Mouse (Mus musculus) CH12.LX (cell line): ENCODE data around the gene Sipa1l3. TPM values are rescaled to one million over a fixed set of nuclear protein-coding genes. Genes with fewer than 3 reads are reported as not detected.

ENCODE experiments used
- DNase-seq: peaks from one replicate; pipeline ENCODE4 v3.0.0-alpha.2; 2013; ENCODE audit errors: extremely low read depth
- H3K27ac ChIP-seq: 2 replicates; pipeline ENCODE4 v1.5.1; 2012; ENCODE audit warnings: low read depth, mild to moderate bottlenecking, control low read depth, moderate library complexity; ENCODE audit not compliant: insufficient read depth
- H3K27me3 ChIP-seq: replicated peaks from 2 replicates; pipeline ENCODE3; 2012; ENCODE audit warnings: inconsistent platforms
- H3K36me3 ChIP-seq, 2 experiments: replicated peaks in 1 of 2; 2 replicates each; pipeline versions ENCODE3 to v1.6.1; 2012; ENCODE audit warnings: inconsistent platforms in 1 of 2, low read length in 1 of 2, mild to moderate bottlenecking in 1 of 2, mixed read lengths in 1 of 2, moderate library complexity in 1 of 2; ENCODE audit not compliant: control insufficient read depth in 1 of 2, insufficient read depth in 1 of 2
- H3K4me1 ChIP-seq, 2 experiments: 2 replicates each; pipeline ENCODE4 v1.6.1; 2012; ENCODE audit warnings: inconsistent platforms in 1 of 2, moderate library complexity in 1 of 2; ENCODE audit not compliant: insufficient read depth in 2 of 2, control insufficient read depth in 1 of 2
- H3K4me2 ChIP-seq: 2 replicates; pipeline ENCODE4 v1.6.1; 2012; ENCODE audit warnings: low read depth, mild to moderate bottlenecking, control low read depth; ENCODE audit not compliant: poor library complexity, insufficient read depth, severe bottlenecking
- H3K4me3 ChIP-seq, 3 experiments: fragments of 150-350 bp in 1 of 3; sonication (generic) in 1 of 3; replicated peaks in 1 of 3; 2 replicates each; pipeline versions ENCODE3 to v1.5.1; 2011 to 2012; ENCODE audit warnings: low read depth in 2 of 3, low read length in 2 of 3, mild to moderate bottlenecking in 2 of 3, moderate library complexity in 2 of 3, control low read depth in 1 of 3, improper control_type of control experiment in 1 of 3, inconsistent platforms in 1 of 3, mixed read lengths in 1 of 3; ENCODE audit not compliant: poor library complexity in 1 of 3
- H3K79me2 ChIP-seq: replicated peaks from 2 replicates; pipeline ENCODE4 v1.6.1; 2012; ENCODE audit warnings: mild to moderate bottlenecking, moderate library complexity; ENCODE audit not compliant: control insufficient read depth, poor library complexity, insufficient read depth, severe bottlenecking; ENCODE audit errors: extremely low read depth
- H3K9ac ChIP-seq: 2 replicates; pipeline ENCODE4 v1.6.1; 2012; ENCODE audit warnings: low read depth, mild to moderate bottlenecking, control low read depth, moderate library complexity; ENCODE audit not compliant: insufficient read depth
- H3K9me3 ChIP-seq: replicated peaks from 2 replicates; pipeline ENCODE3; 2012; ENCODE audit warnings: low read length, inconsistent platforms, mixed read lengths
- BHLHE40 ChIP-seq: IDR thresholded peaks from 2 replicates; pipeline ENCODE4 v1.6.1; 2011; ENCODE audit warnings: mild to moderate bottlenecking, low read depth, low read length, improper control_type of control experiment
- CHD1 ChIP-seq: IDR thresholded peaks from 2 replicates; pipeline ENCODE4 v1.6.1; 2012; ENCODE audit warnings: low read depth, low read length, improper control_type of control experiment, inconsistent platforms
- CTCF ChIP-seq, 2 experiments: IDR thresholded peaks in 1 of 2; conservative IDR thresholded peaks in 1 of 2; 2 replicates each; pipeline ENCODE4 v1.5.1; 2011 to 2012; ENCODE audit warnings: low read depth in 2 of 2, low read length in 2 of 2, improper control_type of control experiment in 1 of 2, inconsistent platforms in 1 of 2, mild to moderate bottlenecking in 1 of 2, moderate library complexity in 1 of 2
- E2F4 ChIP-seq: IDR thresholded peaks from 2 replicates; pipeline ENCODE4 v1.6.1; 2011; ENCODE audit warnings: low read depth, low read length, improper control_type of control experiment; ENCODE audit not compliant: insufficient replicate concordance
- EP300 ChIP-seq: IDR thresholded peaks from 2 replicates; pipeline ENCODE4 v1.6.1; 2011; ENCODE audit warnings: low read length, improper control_type of control experiment
- ETS1 ChIP-seq: conservative IDR thresholded peaks from 2 replicates; pipeline ENCODE4 v1.6.1; 2012; ENCODE audit warnings: low read depth, mild to moderate bottlenecking, inconsistent platforms, low read length, improper control_type of control experiment, moderate library complexity
- GABPA ChIP-seq: IDR thresholded peaks from 2 replicates; pipeline ENCODE4 v1.6.1; 2012; ENCODE audit warnings: low read depth, low read length, improper control_type of control experiment, inconsistent platforms; ENCODE audit not compliant: insufficient replicate concordance
- HCFC1 ChIP-seq: IDR thresholded peaks from 2 replicates; pipeline ENCODE4 v1.6.1; 2012; ENCODE audit warnings: low read depth, mild to moderate bottlenecking, inconsistent platforms, low read length, improper control_type of control experiment
- IRF4 ChIP-seq: IDR thresholded peaks from 2 replicates; pipeline ENCODE4 v1.6.1; 2014; ENCODE audit warnings: low read depth, mild to moderate bottlenecking, inconsistent platforms, low read length, improper control_type of control experiment
- JUN ChIP-seq: IDR thresholded peaks from 2 replicates; pipeline ENCODE4 v1.6.1; 2011; ENCODE audit warnings: low read depth, mild to moderate bottlenecking, low read length, improper control_type of control experiment, moderate library complexity; ENCODE audit not compliant: insufficient read depth
- KAT2A ChIP-seq: IDR thresholded peaks from 2 replicates; pipeline ENCODE4 v1.6.1; 2012; ENCODE audit warnings: low read length, improper control_type of control experiment, inconsistent platforms; ENCODE audit not compliant: insufficient replicate concordance
- MAFK ChIP-seq: IDR thresholded peaks from 2 replicates; pipeline ENCODE4 v1.6.1; 2011; ENCODE audit warnings: low read length, improper control_type of control experiment; ENCODE audit not compliant: insufficient replicate concordance
- MAX ChIP-seq: IDR thresholded peaks from 2 replicates; pipeline ENCODE4 v1.6.1; 2011; ENCODE audit warnings: low read length, improper control_type of control experiment
- MEF2A ChIP-seq: IDR thresholded peaks from 2 replicates; pipeline ENCODE4 v1.6.1; 2014; ENCODE audit warnings: low read depth, mild to moderate bottlenecking, inconsistent platforms, low read length, improper control_type of control experiment, borderline replicate concordance
- NELFE ChIP-seq: IDR thresholded peaks from 2 replicates; pipeline ENCODE4 v1.6.1; 2011; ENCODE audit warnings: low read depth, low read length, improper control_type of control experiment
- NRF1 ChIP-seq: IDR thresholded peaks from 2 replicates; pipeline ENCODE4 v1.6.1; 2014; ENCODE audit warnings: low read depth, mild to moderate bottlenecking, inconsistent platforms, low read length, improper control_type of control experiment, moderate library complexity
- PAX5 ChIP-seq: IDR thresholded peaks from 2 replicates; pipeline ENCODE4 v1.6.1; 2012; ENCODE audit warnings: low read length, inconsistent platforms, mixed read lengths
- POLR2AphosphoS2 ChIP-seq: IDR thresholded peaks from 2 replicates; pipeline ENCODE4 v1.6.1; 2011; ENCODE audit warnings: low read depth, low read length, improper control_type of control experiment
- RAD21 ChIP-seq: IDR thresholded peaks from 2 replicates; pipeline ENCODE4 v1.6.1; 2011; ENCODE audit warnings: low read depth, mild to moderate bottlenecking, low read length, improper control_type of control experiment, moderate library complexity
- RCOR1 ChIP-seq: conservative IDR thresholded peaks from 2 replicates; pipeline ENCODE4 v1.6.1; 2012; ENCODE audit warnings: low read depth, mild to moderate bottlenecking, inconsistent platforms, low read length, improper control_type of control experiment
- SIN3A ChIP-seq: IDR thresholded peaks from 2 replicates; pipeline ENCODE4 v1.6.1; 2012; ENCODE audit warnings: low read length, improper control_type of control experiment, inconsistent platforms
- SMC3 ChIP-seq: IDR thresholded peaks from 2 replicates; pipeline ENCODE4 v1.6.1; 2011; ENCODE audit warnings: low read depth, low read length, improper control_type of control experiment
- TBP ChIP-seq: conservative IDR thresholded peaks from 2 replicates; pipeline ENCODE4 v1.6.1; 2011; ENCODE audit warnings: low read depth, low read length, improper control_type of control experiment
- TCF12 ChIP-seq: IDR thresholded peaks from 2 replicates; pipeline ENCODE4 v1.6.1; 2014; ENCODE audit warnings: low read depth, mild to moderate bottlenecking, inconsistent platforms, low read length, improper control_type of control experiment
- USF1 ChIP-seq: IDR thresholded peaks from 2 replicates; pipeline ENCODE4 v1.6.1; 2014; ENCODE audit warnings: low read depth, mild to moderate bottlenecking, inconsistent platforms, low read length, improper control_type of control experiment
- ZC3H11A ChIP-seq: IDR thresholded peaks from 2 replicates; pipeline ENCODE4 v1.6.1; 2012; ENCODE audit warnings: low read depth, mild to moderate bottlenecking, inconsistent platforms, low read length, improper control_type of control experiment
- ZKSCAN1 ChIP-seq: IDR thresholded peaks from 2 replicates; pipeline ENCODE4 v1.6.1; 2012; ENCODE audit warnings: low read depth, inconsistent platforms, low read length, improper control_type of control experiment, borderline replicate concordance
- ZNF384 ChIP-seq: IDR thresholded peaks from 2 replicates; pipeline ENCODE4 v1.6.1; 2012; ENCODE audit warnings: low read depth, low read length, improper control_type of control experiment, inconsistent platforms
- dilution Hi-C: fragments of 300-500 bp; cut with MboI; formaldehyde crosslinking; loops from 2 replicates; pipeline ENCODE4 v1.14.3; 2020; ENCODE audit warnings: low sequenced_read_pairs; ENCODE audit not compliant: extremely low pct_unique_long_range_greater_than_20kb, extremely low pct_ligation_motif_present
- in situ Hi-C: fragments of 300-500 bp; cut with MboI; formaldehyde crosslinking; loops from 3 replicates; pipeline ENCODE4 v1.14.3; 2019; ENCODE audit warnings: low sequenced_read_pairs, low pct_ligation_motif_present, low pct_unique_long_range_greater_than_20kb, mixed read lengths
- polyA plus RNA-seq: library from polyadenylated mRNA; unstranded; fragments of >175 nt; gene quantifications from 2 replicates; pipeline ENCODE4 v1.2.1, GENCODE M21; 2012; ENCODE audit warnings: low read depth; ENCODE audit not compliant: insufficient read length
- total RNA-seq, 2 experiments: library from RNA; depleted of rRNA; stranded (reverse); fragments of 300-350 nt in 1 of 2; fragments of >200 nt in 1 of 2; gene quantifications; 2 replicates each; pipeline ENCODE4 v1.2.3; 2012 to 2014

Gene Sipa1l3
- total and polyA plus RNA-seq, 3 experiments: 1.6 to 8.8 (median 5.9) TPM

- Histone ChIP-seq H3K36me3 (peaks cover 10 to 60% of the 10 kb centered on the region in 2 experiments), H3K27ac (no peak overlapping the region), H3K4me1 (peaks cover 4 to 19% of the 10 kb centered on the region in 2 experiments; a peak in 3 of 4 replicates), H3K9ac (no peak overlapping the region), H3K4me2 (no peak overlapping the region), H3K9me3 (no peaks in the 10 kb centered on the region), H3K79me2 (no peaks in the 10 kb centered on the region), H3K4me3 (no peak overlapping the region), H3K27me3 (no peaks in the 10 kb centered on the region)
- DNase-seq: no peak
- dilution Hi-C loops (no loop called here), in situ Hi-C loops (no loop called here)
- TF ChIP-seq ZKSCAN1 (no peak), JUN (no peak), POLR2AphosphoS2 (no peak), MAX (no peak), E2F4 (no peak), NRF1 (no peak), MAFK (no peak), KAT2A (no peak), ZC3H11A (no peak), PAX5 (no peak), CHD1 (no peak), ETS1 (no peak), ZNF384 (no peak), MEF2A (no peak), TCF12 (no peak), BHLHE40 (no peak), USF1 (no peak), EP300 (no peak), IRF4 (no peak)
These were observed 121.5 kb downstream of the Sipa1l3 start for GRCm38 (mm10) chr7:29396943-29397340.

DNA sequence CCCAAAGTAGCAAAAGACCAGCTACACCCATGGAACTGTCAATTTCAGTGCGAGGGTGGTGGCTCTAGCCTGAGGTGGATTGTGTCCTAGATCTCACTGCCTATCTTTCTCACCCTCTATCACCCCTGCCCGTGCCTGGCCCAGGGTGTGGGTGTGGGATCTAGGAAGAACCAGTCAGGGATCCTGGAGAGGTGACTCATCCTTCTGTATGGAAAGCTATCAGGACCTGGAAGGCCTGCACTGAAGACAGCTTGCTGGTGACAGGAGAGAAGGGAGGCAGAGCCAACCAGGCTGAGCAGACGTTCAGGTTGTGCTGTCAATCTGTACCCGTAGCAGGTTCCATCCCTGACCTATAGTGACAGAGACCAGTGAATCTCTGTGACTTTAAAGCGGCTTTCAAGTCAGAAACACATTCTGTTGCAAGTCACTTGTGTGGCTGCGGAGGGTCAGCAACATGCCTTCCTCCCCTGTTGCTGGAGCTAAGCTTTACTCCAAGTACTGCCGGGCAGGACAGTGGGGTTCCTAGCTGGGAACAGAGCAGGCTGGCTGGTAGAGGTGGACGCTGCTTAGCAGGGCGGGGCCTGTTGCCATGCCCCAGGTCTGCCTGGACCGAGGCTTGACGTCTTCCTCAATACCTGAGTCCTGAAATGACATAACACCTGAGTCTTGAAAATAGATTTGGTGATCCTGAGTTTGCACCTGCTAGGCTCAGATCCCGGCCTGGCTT, 122.1 kb downstream of the Sipa1l3 start:
- TF ChIP-seq POLR2AphosphoS2 (no peak), GABPA (no peak), CTCF (conservative IDR thresholded peaks at IDR 0.05 in 1 of 2, IDR thresholded peaks at IDR 0.05 in 1 of 2; ENCODE audit: low read depth in 2 of 2, low read length in 2 of 2) (no peak), USF1 (no peak), SIN3A (no peak), ZNF384 (no peak), EP300 (no peak), RAD21 (no peak), SMC3 (no peak), HCFC1 (no peak), TBP (no peak), JUN (no peak), RCOR1 (no peak), NELFE (no peak), MAFK (no peak), TCF12 (no peak)
- Histone ChIP-seq H3K27me3 (no peaks in the 10 kb centered on the region), H3K4me2 (no peak overlapping the region), H3K4me1 (peaks cover 4 to 20% of the 10 kb centered on the region in 2 experiments; a peak in 3 of 4 replicates), H3K4me3 (no peak overlapping the region), H3K9ac (no peak overlapping the region), H3K27ac (no peak overlapping the region), H3K36me3 (peaks cover 10 to 62% of the 10 kb centered on the region in 2 experiments), H3K79me2 (no peaks in the 10 kb centered on the region), H3K9me3 (no peaks in the 10 kb centered on the region)
- dilution Hi-C loops (no loop called here), in situ Hi-C loops (no loop called here)
- DNase-seq: no peak
